Mouse (Mus musculus): Measurements from ENCODE around the gene Ttc28.

DNA sequence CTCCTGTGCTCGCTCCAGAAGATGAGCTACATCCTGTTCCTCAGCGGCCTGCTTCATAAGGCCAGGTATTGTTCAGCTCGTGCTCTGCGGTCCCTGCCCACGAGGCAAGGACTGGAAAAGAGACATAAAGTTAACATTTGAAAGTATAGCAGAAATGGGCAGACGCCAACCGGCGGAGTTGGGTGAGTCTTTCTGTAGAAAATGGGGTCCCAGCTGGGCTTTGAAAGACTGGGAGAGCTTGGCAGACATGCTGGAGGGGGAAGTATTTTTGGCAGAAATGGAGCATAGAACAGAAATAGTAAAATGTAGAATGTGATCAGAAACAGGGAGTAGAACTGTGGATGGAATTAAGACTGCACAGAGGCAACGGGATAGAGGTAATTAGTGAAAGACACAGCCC lies 149.3 kb downstream of the Ttc28 start:
- no peak for TF ChIP-seq CTCF (IDR thresholded peaks at IDR 0.05; ENCODE audit: low read depth)
- no peak for TF ChIP-seq EP300 (IDR thresholded peaks at IDR 0.05; ENCODE audit: low read depth)
